ENCODE assay signal across 10 mouse cellular contexts in genomic region chr5:92312046-92312715, GRCm38 (mm10). TPM values are rescaled to one million over a fixed set of nuclear protein-coding genes. Genes with fewer than 3 reads are reported as not detected.
DNase-seq lines count a peak whose midpoint lies in the region; ATAC-seq and TF ChIP-seq lines count a peak whose summit lies in the region.
"Had no signal": no experiment of that assay in that cellular context is flagged by ENCODE, and none has a peak within 500 bp of the region (broad histone marks: within the 10 kb centered on the region; RNA-seq: fewer than 3 reads in every experiment).

No protein-coding gene starts in this region.

- no peak overlapping the region for H3ac ChIP-seq in myocyte (ENCODE audit: control insufficient read depth, insufficient read length)

- no peaks in the 10 kb centered on the region for H3K9me3 ChIP-seq in heart, embryonic 12.5 days (replicated peaks)
- H3K9me3 ChIP-seq in hindbrain, embryonic 14.5 days (ENCODE audit: control insufficient read depth, low read length) = no peaks in the 10 kb centered on the region
- H3K9me3 ChIP-seq in stomach, postnatal 0 days (ENCODE audit: control insufficient read depth, low read length) = no peaks in the 10 kb centered on the region
- H3K9me3 ChIP-seq: G1E; neural tube, embryonic 13.5 days had no signal

- H3K4me1 ChIP-seq in heart, embryonic 12.5 days (replicated peaks) = peaks cover 10% of the 10 kb centered on the region
- peaks cover 13% of the 10 kb centered on the region for H3K4me1 ChIP-seq in hindbrain, embryonic 14.5 days (replicated peaks; ENCODE audit: control insufficient read depth, insufficient read depth, low read length)
- no peaks in the 10 kb centered on the region; the same call in 1 of the 2 replicates for H3K4me1 ChIP-seq in stomach, postnatal 0 days (replicated peaks; ENCODE audit: control insufficient read depth, insufficient read depth)

- intact Hi-C loops in left cerebral cortex, postnatal 25 days (cut with DNase I) = loop anchor here (1.0 to 10.0 kb wide), 3 partner anchors 70 to 343 kb away; no protein-coding TSS in a partner anchor

- H3K4me3 ChIP-seq in heart, embryonic 12.5 days = no peak overlapping the region
- no peak overlapping the region for H3K4me3 ChIP-seq in hindbrain, embryonic 14.5 days (replicated peaks; ENCODE audit: low read length)
- H3K4me3 ChIP-seq in myocyte = no peak overlapping the region
- H3K4me3 ChIP-seq in stomach, postnatal 0 days (ENCODE audit: low read depth, low read length) = no peak overlapping the region
- H3K4me3 ChIP-seq: neural tube, embryonic 13.5 days had no signal

- H3K27me3 ChIP-seq in heart, embryonic 12.5 days (replicated peaks) = no peaks in the 10 kb centered on the region
- H3K27me3 ChIP-seq in hindbrain, embryonic 14.5 days (ENCODE audit: control insufficient read depth, insufficient read depth, low read length) = 0 out of 2 replicates have a peak, but pooled peaks cover 4% of the 10 kb centered on the region
- no peaks in the 10 kb centered on the region for H3K27me3 ChIP-seq in myocyte (ENCODE audit: control insufficient read depth, insufficient read depth, insufficient read length)
- no peaks in the 10 kb centered on the region for H3K27me3 ChIP-seq in stomach, postnatal 0 days (ENCODE audit: control insufficient read depth, insufficient read depth, low read length)
- H3K27me3 ChIP-seq: neural tube, embryonic 13.5 days had no signal

- no peak for TF ChIP-seq EP300 in stomach, postnatal 0 days (optimal IDR thresholded peaks at IDR 0.05)

- no peak overlapping the region for H3K4me2 ChIP-seq in heart, embryonic 12.5 days
- no peak overlapping the region for H3K4me2 ChIP-seq in hindbrain, embryonic 14.5 days (replicated peaks)
- H3K4me2 ChIP-seq in myocyte (ENCODE audit: low read depth) = peak overlapping the region; percentile 42
- no peak overlapping the region for H3K4me2 ChIP-seq in stomach, postnatal 0 days (replicated peaks; ENCODE audit: low read depth)
- H3K4me2 ChIP-seq: neural tube, embryonic 13.5 days had no signal

- peak; percentile 88 for TF ChIP-seq CTCF in stomach, postnatal 0 days (IDR thresholded peaks at IDR 0.05; ENCODE audit: low read depth)

- peaks cover 25% of the 10 kb centered on the region for H3K79me2 ChIP-seq in myocyte (ENCODE audit: control insufficient read depth, insufficient read depth)

- H3K27ac ChIP-seq in heart, embryonic 12.5 days (ENCODE audit: poor library complexity, severe bottlenecking) = no peak overlapping the region
- no peak overlapping the region for H3K27ac ChIP-seq in hindbrain, embryonic 14.5 days
- no peak overlapping the region for H3K27ac ChIP-seq in stomach, postnatal 0 days (replicated peaks)
- H3K27ac ChIP-seq: neural tube, embryonic 13.5 days had no signal

- WGBS in heart, embryonic 12.5 days = 12% methylated on average over 13 of the region's 13 CpGs
- 14% methylated on average over 13 of the region's 13 CpGs for WGBS in hindbrain, embryonic 14.5 days
- WGBS in stomach, postnatal 0 days = 12% methylated on average over 13 of the region's 13 CpGs

- no peak for TF ChIP-seq POLR2A in myocyte (IDR thresholded peaks at IDR 0.05; ENCODE audit: insufficient read length, low read depth)

- no peaks in the 10 kb centered on the region for H3K36me3 ChIP-seq in heart, embryonic 12.5 days
- 0 out of 2 replicates have a peak, but pooled peaks cover under 1% of the 10 kb centered on the region for H3K36me3 ChIP-seq in hindbrain, embryonic 14.5 days (replicated peaks; ENCODE audit: control insufficient read depth, insufficient read depth)
- H3K36me3 ChIP-seq in myocyte (ENCODE audit: control insufficient read depth, insufficient read depth) = no peaks in the 10 kb centered on the region
- H3K36me3 ChIP-seq in stomach, postnatal 0 days (ENCODE audit: control insufficient read depth, insufficient read depth, low read length) = no peaks in the 10 kb centered on the region; the same call in 1 of the 2 replicates
- H3K36me3 ChIP-seq: neural tube, embryonic 13.5 days had no signal

- no peak overlapping the region for H3K9ac ChIP-seq in heart, embryonic 12.5 days
- no peak overlapping the region for H3K9ac ChIP-seq in hindbrain, embryonic 14.5 days
- H3K9ac ChIP-seq in stomach, postnatal 0 days (ENCODE audit: low read length) = no peak overlapping the region
- H3K9ac ChIP-seq: neural tube, embryonic 13.5 days had no signal

- no peak for ATAC-seq in heart, embryonic 12.5 days (ENCODE audit: insufficient number of reproducible peaks, low FRiP score)
- 0 out of 2 replicates have a peak, but pooled peaks have one; percentile 55 for ATAC-seq in erythroblast, adult 5-6 weeks (replicated peaks; ENCODE audit: low FRiP score, poor library complexity, severe bottlenecking)
- no peak for ATAC-seq in hindbrain, embryonic 14.5 days (ENCODE audit: low FRiP score)
- no peak for ATAC-seq in stomach, postnatal 0 days (ENCODE audit: low FRiP score, low TSS enrichment)

- peak; percentile 94 for DNase-seq in heart, adult 11 months
- peak; percentile 85 to 90 for DNase-seq in adrenal gland, postnatal 36 days
- peak; percentile 95 for DNase-seq in hindbrain, embryonic 14.5 days (ENCODE audit: low spot score)
- DNase-seq in left cerebral cortex, postnatal 25 days (ENCODE audit: low spot score in 2 of 2) = peak; percentile 90 to 94
- DNase-seq in stomach, postnatal 0 days (ENCODE audit: low spot score) = peak; percentile 79

TF ChIP-seq in myocyte, 11 proteins besides CTCF, POLR2A, EP300 and RAD21:
- TF ChIP-seq REST (IDR thresholded peaks at IDR 0.05; ENCODE audit: insufficient read depth, insufficient read length) (no peak), POLR2AphosphoS2 (IDR thresholded peaks at IDR 0.05; ENCODE audit: insufficient read length, low read depth) (no peak), MYOD1 (IDR thresholded peaks at IDR 0.05; ENCODE audit: control insufficient read depth in 1 of 3, insufficient read length in 2 of 3, low read depth in 2 of 3) (no peak), MYOG (IDR thresholded peaks at IDR 0.05; ENCODE audit: control insufficient read depth in 1 of 3, insufficient read depth in 1 of 3, insufficient read length in 2 of 3, low read depth in 2 of 3) (no peak), E2F4 (IDR thresholded peaks at IDR 0.05; ENCODE audit: insufficient read depth) (no peak), TCF3 (IDR thresholded peaks at IDR 0.05; ENCODE audit: insufficient read length, low read depth) (no peak), MAX (IDR thresholded peaks at IDR 0.05; ENCODE audit: low read depth) (no peak)

RNA-seq across cellular contexts. Expression of gene Sdad1, which starts 1.9 kb away (rescaled TPM):
- 28.5 and 29.0 TPM in 2 replicates for polyA plus RNA-seq in heart, embryonic 12.5 days (2016; fragmentation: Nextera tagmentation; extraction: Ambion mirVana)
- total RNA-seq in adrenal gland, postnatal 36 days (2021) = 10 to 100 TPM; 30.6 to 33.8 TPM
- total RNA-seq in erythroblast, adult 5-6 weeks (2015; ENCODE audit: low replicate concordance) = 4.4 and 21.1 TPM in 2 replicates
- total RNA-seq in erythroblast, adult 5-6 weeks (2017; ENCODE audit: low replicate concordance) = 9.9 and 11.8 TPM in 2 replicates
- 28.5 and 29.3 TPM in 2 replicates for polyA plus RNA-seq in hindbrain, embryonic 14.5 days (2014; fragmentation: Nextera tagmentation; extraction: Ambion mirVana)
- total RNA-seq in left cerebral cortex, postnatal 25 days (2021) = 10 to 100 TPM; 19.0 to 19.8 TPM
- polyA plus RNA-seq in myocyte (2012; fragmentation: generic; extraction: Trizol) = 7.5 TPM
- polyA plus RNA-seq in stomach, postnatal 0 days (2015; fragmentation: Nextera tagmentation; extraction: Ambion mirVana) = 17.9 and 19.8 TPM in 2 replicates

RNA-seq across cellular contexts. Expression of gene Cxcl9, which starts 15.7 kb away (rescaled TPM):
- not detected in 2 replicates for polyA plus RNA-seq in heart, embryonic 12.5 days (2016; fragmentation: Nextera tagmentation; extraction: Ambion mirVana)
- 1 to 10 TPM; 1.1 to 2.5 TPM for total RNA-seq in adrenal gland, postnatal 36 days (2021)
- total RNA-seq in erythroblast, adult 5-6 weeks (2015; ENCODE audit: low replicate concordance) = 5.2 TPM in 1 of 2 replicates, not detected in the other
- not detected in 2 replicates for total RNA-seq in erythroblast, adult 5-6 weeks (2017; ENCODE audit: low replicate concordance)
- not detected in 2 replicates for polyA plus RNA-seq in hindbrain, embryonic 14.5 days (2014; fragmentation: Nextera tagmentation; extraction: Ambion mirVana)
- not detected for total RNA-seq in left cerebral cortex, postnatal 25 days (2021)
- polyA plus RNA-seq in myocyte (2012; fragmentation: generic; extraction: Trizol) = 0.02 TPM
- polyA plus RNA-seq in stomach, postnatal 0 days (2015; fragmentation: Nextera tagmentation; extraction: Ambion mirVana) = 0.11 TPM in 1 of 2 replicates, not detected in the other
- total RNA-seq: G1E had no signal
- polyA plus RNA-seq: G1E; neural tube, embryonic 13.5 days had no signal

RNA-seq across cellular contexts. Expression of gene Art3, which starts 19.4 kb away (rescaled TPM):
- 37.5 and 41.5 TPM in 2 replicates for polyA plus RNA-seq in heart, embryonic 12.5 days (2016; fragmentation: Nextera tagmentation; extraction: Ambion mirVana)
- total RNA-seq in adrenal gland, postnatal 36 days (2021) = 10 to 100 TPM; 56.8 to 62.4 TPM
- 8.1 TPM in 1 of 2 replicates, not detected in the other for total RNA-seq in erythroblast, adult 5-6 weeks (2015; ENCODE audit: low replicate concordance)
- total RNA-seq in erythroblast, adult 5-6 weeks (2017; ENCODE audit: low replicate concordance) = not detected in 2 replicates
- 6.0 and 9.3 TPM in 2 replicates for polyA plus RNA-seq in hindbrain, embryonic 14.5 days (2014; fragmentation: Nextera tagmentation; extraction: Ambion mirVana)
- total RNA-seq in left cerebral cortex, postnatal 25 days (2021) = 1 to 10 TPM; 6.2 to 6.9 TPM
- 3.8 TPM for polyA plus RNA-seq in myocyte (2012; fragmentation: generic; extraction: Trizol)
- 11.9 and 13.5 TPM in 2 replicates for polyA plus RNA-seq in stomach, postnatal 0 days (2015; fragmentation: Nextera tagmentation; extraction: Ambion mirVana)
- polyA plus RNA-seq: G1E had no signal

RNA-seq across cellular contexts. Expression of gene Naaa, which starts 34.2 kb away (rescaled TPM):
- polyA plus RNA-seq in heart, embryonic 12.5 days (2016; fragmentation: Nextera tagmentation; extraction: Ambion mirVana) = 4.8 and 6.6 TPM in 2 replicates
- 10 to 100 TPM; 17.5 to 19.6 TPM for total RNA-seq in adrenal gland, postnatal 36 days (2021)
- 10.6 and 27.2 TPM in 2 replicates for total RNA-seq in erythroblast, adult 5-6 weeks (2015; ENCODE audit: low replicate concordance)
- 9.8 and 10.4 TPM in 2 replicates for total RNA-seq in erythroblast, adult 5-6 weeks (2017; ENCODE audit: low replicate concordance)
- 22.1 and 25.1 TPM in 2 replicates for polyA plus RNA-seq in hindbrain, embryonic 14.5 days (2014; fragmentation: Nextera tagmentation; extraction: Ambion mirVana)
- total RNA-seq in left cerebral cortex, postnatal 25 days (2021) = 10 to 100 TPM; 38.8 to 40.9 TPM
- 6.2 TPM for polyA plus RNA-seq in myocyte (2012; fragmentation: generic; extraction: Trizol)
- 16.4 and 17.0 TPM in 2 replicates for polyA plus RNA-seq in stomach, postnatal 0 days (2015; fragmentation: Nextera tagmentation; extraction: Ambion mirVana)

RNA-seq across cellular contexts. Expression of gene Cxcl10, which starts 36.5 kb away (rescaled TPM):
- polyA plus RNA-seq in heart, embryonic 12.5 days (2016; fragmentation: Nextera tagmentation; extraction: Ambion mirVana) = 0.30 and 0.52 TPM in 2 replicates
- 1 to 10 TPM in 1 of 2 experiments, under 1 TPM in 1; 0.43 to 1.2 TPM for total RNA-seq in adrenal gland, postnatal 36 days (2021)
- 3.3 and 5.4 TPM in 2 replicates for total RNA-seq in erythroblast, adult 5-6 weeks (2015; ENCODE audit: low replicate concordance)
- 0.26 and 2.9 TPM in 2 replicates for total RNA-seq in erythroblast, adult 5-6 weeks (2017; ENCODE audit: low replicate concordance)
- 0.24 TPM in 1 of 2 replicates, not detected in the other for polyA plus RNA-seq in hindbrain, embryonic 14.5 days (2014; fragmentation: Nextera tagmentation; extraction: Ambion mirVana)
- total RNA-seq in left cerebral cortex, postnatal 25 days (2021) = not detected
- 0.62 TPM for polyA plus RNA-seq in myocyte (2012; fragmentation: generic; extraction: Trizol)
- polyA plus RNA-seq in stomach, postnatal 0 days (2015; fragmentation: Nextera tagmentation; extraction: Ambion mirVana) = 0.65 and 0.74 TPM in 2 replicates
- polyA plus RNA-seq: G1E had no signal
